Mouse (Mus musculus): ENCODE results near the gene Ppm1a. TPM values are rescaled to one million over a fixed set of nuclear protein-coding genes. Genes with fewer than 3 reads are reported as not detected.
A peak's percentile ranks its signal among the peaks of the same experiment; 100 is the strongest.

The Ppm1a gene
- total and polyA plus RNA-seq, 2 experiments, result 57.8 to 108 TPM

DNA sequence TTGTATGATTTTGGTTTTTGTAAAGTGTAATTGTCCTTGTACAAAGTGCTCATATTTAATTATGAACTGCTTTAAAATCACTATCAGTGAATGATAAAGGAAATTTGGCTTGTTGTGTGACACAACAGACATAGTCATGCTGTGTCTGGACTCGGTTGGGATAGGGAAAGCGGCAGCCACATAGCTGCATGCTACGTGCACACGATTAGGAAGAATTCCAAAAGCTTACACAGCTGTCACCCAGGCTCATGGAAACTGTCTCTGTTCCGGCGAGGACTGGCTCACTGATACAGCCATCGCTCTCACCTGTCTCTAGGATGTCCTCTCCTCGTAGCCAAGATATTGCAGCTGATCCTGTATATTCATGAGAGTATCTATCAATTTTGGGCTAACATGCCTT, 36.7 kb downstream of the Ppm1a start:
- Histone ChIP-seq H3K4me3 (ENCODE audit: insufficient read depth, low read depth, low read length) (no peak overlapping the region), H3K9ac (ENCODE audit: low read depth, low read length) (no peak overlapping the region), H3K27me3 (ENCODE audit: control insufficient read depth, insufficient read depth, low read length) (no peaks in the 10 kb centered on the region), H3K27ac (replicated peaks; ENCODE audit: insufficient read depth, low read depth, low read length) (no peak overlapping the region), H3K4me1 (ENCODE audit: control insufficient read depth, insufficient read depth, low read length) (peaks cover 12% of the 10 kb centered on the region), H3K36me3 (ENCODE audit: control insufficient read depth, insufficient read depth, low read length) (peaks cover 28% of the 10 kb centered on the region), H3K79me2 (ENCODE audit: control insufficient read depth, insufficient read depth, low read length) (no peaks in the 10 kb centered on the region; the same call in 1 of the 2 replicates)
- TF ChIP-seq CTCF (IDR thresholded peaks at IDR 0.05; ENCODE audit: low read depth, low read length) (no peak), POLR2A (IDR thresholded peaks at IDR 0.05; ENCODE audit: extremely low read depth, insufficient read depth, low read length) (no peak)
- WGBS, result 96% methylated on average over 8 of the region's 8 CpGs
- no peak for DNase-seq (ENCODE audit: extremely low read depth, low read depth, low spot score)

DNA sequence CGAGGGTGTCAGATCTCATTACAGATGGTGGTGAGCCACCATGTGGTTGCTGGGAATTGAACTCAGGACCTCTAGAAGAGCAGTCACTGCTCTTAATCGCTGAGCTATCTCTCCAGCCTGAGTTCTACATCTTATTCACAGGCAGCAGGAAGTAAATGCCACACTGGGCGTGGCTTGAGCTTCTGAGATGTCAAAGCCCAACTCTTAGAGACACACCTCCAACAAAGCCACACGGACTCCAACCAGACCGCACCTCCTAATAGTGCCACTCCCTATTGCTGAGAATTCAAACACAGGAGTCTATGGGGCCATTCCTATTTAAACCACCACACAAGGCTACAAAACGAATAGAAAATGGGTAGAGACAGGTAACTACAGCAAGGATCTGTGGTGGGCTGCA, 52.5 kb downstream of the Ppm1a start:
- Histone ChIP-seq H3K9ac (ENCODE audit: low read depth, low read length) (no peak overlapping the region), H3K79me2 (ENCODE audit: control insufficient read depth, insufficient read depth, low read length) (no peaks in the 10 kb centered on the region), H3K27ac (replicated peaks; ENCODE audit: insufficient read depth, low read depth, low read length) (no peak overlapping the region), H3K27me3 (ENCODE audit: control insufficient read depth, insufficient read depth, low read length) (no peaks in the 10 kb centered on the region), H3K4me3 (ENCODE audit: insufficient read depth, low read depth, low read length) (no peak overlapping the region), H3K36me3 (ENCODE audit: control insufficient read depth, insufficient read depth, low read length) (no peaks in the 10 kb centered on the region), H3K4me1 (ENCODE audit: control insufficient read depth, insufficient read depth, low read length) (no peaks in the 10 kb centered on the region)
- no peak for DNase-seq (ENCODE audit: extremely low read depth, low read depth, low spot score)
- WGBS, result 86% methylated on average over 6 of the region's 6 CpGs
- TF ChIP-seq POLR2A (IDR thresholded peaks at IDR 0.05; ENCODE audit: extremely low read depth, insufficient read depth, low read length) (no peak), CTCF (IDR thresholded peaks at IDR 0.05; ENCODE audit: low read depth, low read length) (no peak)

DNA sequence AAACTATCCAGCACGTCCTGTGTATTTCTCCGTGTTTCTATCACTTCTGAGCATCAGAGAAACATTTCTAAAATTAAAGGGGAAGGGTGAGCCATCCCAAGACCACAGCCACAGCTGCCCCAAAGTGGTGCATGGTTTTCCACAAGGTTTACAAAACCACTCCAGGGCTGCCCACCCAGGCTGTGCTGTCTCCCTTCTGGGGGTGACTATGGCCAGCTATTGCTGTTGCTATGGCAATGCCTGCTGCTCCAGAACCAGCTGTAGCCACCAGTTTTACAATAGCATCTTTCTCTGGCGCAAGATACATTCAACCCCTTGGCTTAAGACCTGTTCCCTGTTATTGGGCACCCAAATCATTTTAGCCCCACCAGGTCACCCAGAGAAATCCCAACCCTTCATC, 54.3 kb downstream of the Ppm1a start:
- H3K79me2 ChIP-seq (ENCODE audit: control insufficient read depth, insufficient read depth, low read length), result no peaks in the 10 kb centered on the region
- 90% methylated on average over 3 of the region's 3 CpGs for WGBS
- H3K36me3 ChIP-seq (ENCODE audit: control insufficient read depth, insufficient read depth, low read length), result no peaks in the 10 kb centered on the region
- no peak overlapping the region for H3K9ac ChIP-seq (ENCODE audit: low read depth, low read length)
- no peak for DNase-seq (ENCODE audit: extremely low read depth, low read depth, low spot score)
- H3K27me3 ChIP-seq (ENCODE audit: control insufficient read depth, insufficient read depth, low read length), result no peaks in the 10 kb centered on the region
- no peaks in the 10 kb centered on the region for H3K4me1 ChIP-seq (ENCODE audit: control insufficient read depth, insufficient read depth, low read length)
- H3K4me3 ChIP-seq (ENCODE audit: insufficient read depth, low read depth, low read length), result no peak overlapping the region
- no peak overlapping the region for H3K27ac ChIP-seq (replicated peaks; ENCODE audit: insufficient read depth, low read depth, low read length)
- TF ChIP-seq CTCF (IDR thresholded peaks at IDR 0.05; ENCODE audit: low read depth, low read length), result no peak
- TF ChIP-seq POLR2A (IDR thresholded peaks at IDR 0.05; ENCODE audit: extremely low read depth, insufficient read depth, low read length), result no peak

DNA sequence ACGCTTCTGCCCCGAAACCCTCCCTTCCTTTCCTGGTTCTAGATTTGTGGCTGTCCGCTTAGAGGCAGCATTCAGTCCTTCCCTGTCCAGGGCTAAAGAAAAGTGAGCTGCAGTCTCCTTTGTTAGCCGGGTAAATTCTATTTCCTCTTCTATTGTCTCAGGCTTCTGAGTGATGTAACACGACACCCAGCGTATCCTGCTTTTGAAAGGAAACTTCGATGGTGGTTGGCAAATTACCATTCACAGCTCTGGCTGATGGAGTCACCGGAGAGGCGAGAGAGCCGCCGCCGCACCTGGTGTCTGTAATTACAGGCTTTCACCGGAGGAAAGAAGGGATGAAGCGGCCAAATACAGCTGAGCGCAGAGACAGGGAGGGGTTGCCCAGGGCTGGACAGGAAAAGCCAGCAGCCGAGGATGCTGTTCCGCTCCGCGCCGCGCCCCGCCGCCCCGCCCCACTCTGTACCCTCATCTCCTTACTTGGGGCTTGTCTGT, 63.7 kb downstream of the Ppm1a start:
- WGBS, result 9% methylated on average over 24 of the region's 24 CpGs
- H3K4me1 ChIP-seq (ENCODE audit: control insufficient read depth, insufficient read depth, low read length), result no peaks in the 10 kb centered on the region
- no peak for DNase-seq (ENCODE audit: extremely low read depth, low read depth, low spot score)
- H3K27ac ChIP-seq (replicated peaks; ENCODE audit: insufficient read depth, low read depth, low read length), result no peak overlapping the region
- no peaks in the 10 kb centered on the region for H3K79me2 ChIP-seq (ENCODE audit: control insufficient read depth, insufficient read depth, low read length)
- peaks cover 4% of the 10 kb centered on the region; the same call in 1 of the 2 replicates for H3K27me3 ChIP-seq (ENCODE audit: control insufficient read depth, insufficient read depth, low read length)
- peak overlapping the region; percentile 44 for H3K4me3 ChIP-seq (ENCODE audit: insufficient read depth, low read depth, low read length)
- H3K36me3 ChIP-seq (ENCODE audit: control insufficient read depth, insufficient read depth, low read length), result no peaks in the 10 kb centered on the region
- no peak for TF ChIP-seq CTCF (IDR thresholded peaks at IDR 0.05; ENCODE audit: low read depth, low read length)
- TF ChIP-seq POLR2A (IDR thresholded peaks at IDR 0.05; ENCODE audit: extremely low read depth, insufficient read depth, low read length), result no peak
- no peak overlapping the region for H3K9ac ChIP-seq (ENCODE audit: low read depth, low read length)

DNA sequence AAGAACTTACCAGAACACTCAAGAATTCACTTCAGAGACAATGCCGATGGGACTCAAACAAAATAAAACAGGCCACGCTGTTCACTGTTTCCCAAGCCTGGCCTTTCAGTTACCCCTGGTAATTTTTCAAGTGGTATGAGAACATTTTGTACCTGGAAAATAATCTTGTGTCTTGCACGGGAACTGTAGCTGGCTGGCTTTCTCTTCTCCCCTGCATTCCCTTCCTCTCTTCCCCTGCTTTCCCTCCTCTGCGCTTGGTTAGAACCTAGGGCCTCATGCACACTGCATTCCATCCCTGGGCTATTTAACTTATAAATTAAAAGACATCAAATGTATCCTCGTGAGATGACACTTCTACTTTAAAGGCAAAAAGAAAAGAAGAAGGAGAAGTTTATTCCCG, 64.3 kb downstream of the Ppm1a start:
- TF ChIP-seq CTCF (IDR thresholded peaks at IDR 0.05; ENCODE audit: low read depth, low read length) (no peak), POLR2A (IDR thresholded peaks at IDR 0.05; ENCODE audit: extremely low read depth, insufficient read depth, low read length) (no peak)
- H3K9ac ChIP-seq (ENCODE audit: low read depth, low read length), result no peak overlapping the region
- no peaks in the 10 kb centered on the region for H3K36me3 ChIP-seq (ENCODE audit: control insufficient read depth, insufficient read depth, low read length)
- H3K79me2 ChIP-seq (ENCODE audit: control insufficient read depth, insufficient read depth, low read length), result no peaks in the 10 kb centered on the region
- WGBS, result 52% methylated on average over 6 of the region's 6 CpGs
- no peak for DNase-seq (ENCODE audit: extremely low read depth, low read depth, low spot score)
- no peak overlapping the region for H3K27ac ChIP-seq (replicated peaks; ENCODE audit: insufficient read depth, low read depth, low read length)
- no peak overlapping the region for H3K4me3 ChIP-seq (ENCODE audit: insufficient read depth, low read depth, low read length)
- H3K27me3 ChIP-seq (ENCODE audit: control insufficient read depth, insufficient read depth, low read length), result peaks cover 4% of the 10 kb centered on the region; the same call in 1 of the 2 replicates
- H3K4me1 ChIP-seq (ENCODE audit: control insufficient read depth, insufficient read depth, low read length), result no peaks in the 10 kb centered on the region

DNA sequence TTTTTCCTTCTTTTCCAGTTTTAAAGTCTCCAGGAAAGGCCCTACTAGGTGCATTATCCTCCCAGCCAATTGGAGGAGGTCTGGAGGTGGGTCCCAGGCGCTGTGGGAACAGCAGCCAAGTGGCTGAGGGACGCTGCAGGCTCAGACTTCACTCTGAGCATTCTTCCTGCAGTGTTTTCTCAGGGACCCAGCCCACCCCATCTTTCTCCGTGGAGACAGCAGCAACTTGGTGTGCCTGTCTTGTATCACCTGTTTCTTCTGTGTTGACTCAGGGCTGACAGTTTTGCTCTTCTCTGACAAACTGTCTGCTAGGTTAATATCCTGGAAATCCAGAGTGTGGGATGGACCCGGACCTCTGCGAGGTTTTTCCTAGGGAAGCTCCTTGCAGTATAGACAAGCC, 68.4 kb downstream of the Ppm1a start:
- no peak for DNase-seq (ENCODE audit: extremely low read depth, low read depth, low spot score)
- WGBS, result 54% methylated on average over 5 of the region's 5 CpGs
- peaks cover 9% of the 10 kb centered on the region for H3K27me3 ChIP-seq (ENCODE audit: control insufficient read depth, insufficient read depth, low read length)
- no peak overlapping the region for H3K9ac ChIP-seq (ENCODE audit: low read depth, low read length)
- H3K4me1 ChIP-seq (ENCODE audit: control insufficient read depth, insufficient read depth, low read length), result no peaks in the 10 kb centered on the region
- H3K27ac ChIP-seq (replicated peaks; ENCODE audit: insufficient read depth, low read depth, low read length), result no peak overlapping the region
- H3K4me3 ChIP-seq (ENCODE audit: insufficient read depth, low read depth, low read length), result no peak overlapping the region
- TF ChIP-seq CTCF (IDR thresholded peaks at IDR 0.05; ENCODE audit: low read depth, low read length), result no peak
- TF ChIP-seq POLR2A (IDR thresholded peaks at IDR 0.05; ENCODE audit: extremely low read depth, insufficient read depth, low read length), result no peak
- H3K79me2 ChIP-seq (ENCODE audit: control insufficient read depth, insufficient read depth, low read length), result no peaks in the 10 kb centered on the region
- H3K36me3 ChIP-seq (ENCODE audit: control insufficient read depth, insufficient read depth, low read length), result no peaks in the 10 kb centered on the region
